Mouse (Mus musculus) brain, embryonic 18.5 days (tissue): ENCODE data around the gene Kbtbd13.

ENCODE experiments used
- DNase-seq: peaks from one replicate; pipeline ENCODE4 v3.0.0-alpha.2; 2012; ENCODE audit warnings: low read depth, low spot score

Gene Kbtbd13

DNA sequence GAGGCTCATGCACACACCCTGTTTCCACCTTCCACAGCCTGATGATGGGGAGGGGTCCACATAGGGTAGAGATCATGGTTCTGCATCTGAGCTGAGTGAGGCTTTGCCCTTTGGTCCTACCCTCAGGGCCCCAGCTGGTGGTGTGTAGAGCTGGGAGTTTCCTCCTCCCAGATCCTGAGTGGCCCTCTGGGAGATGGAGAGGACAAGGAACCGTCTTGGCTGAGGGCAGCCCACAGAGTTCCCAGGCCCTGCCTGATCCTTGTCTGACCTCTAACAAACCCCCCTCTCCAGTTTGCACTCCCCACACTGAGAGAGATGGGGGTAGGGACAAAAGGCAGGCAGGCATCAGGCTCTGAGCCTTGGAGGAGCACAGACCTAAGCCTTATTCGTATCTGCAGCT lies 2.9 kb upstream of the Kbtbd13 start:
- no peak for DNase-seq

DNA sequence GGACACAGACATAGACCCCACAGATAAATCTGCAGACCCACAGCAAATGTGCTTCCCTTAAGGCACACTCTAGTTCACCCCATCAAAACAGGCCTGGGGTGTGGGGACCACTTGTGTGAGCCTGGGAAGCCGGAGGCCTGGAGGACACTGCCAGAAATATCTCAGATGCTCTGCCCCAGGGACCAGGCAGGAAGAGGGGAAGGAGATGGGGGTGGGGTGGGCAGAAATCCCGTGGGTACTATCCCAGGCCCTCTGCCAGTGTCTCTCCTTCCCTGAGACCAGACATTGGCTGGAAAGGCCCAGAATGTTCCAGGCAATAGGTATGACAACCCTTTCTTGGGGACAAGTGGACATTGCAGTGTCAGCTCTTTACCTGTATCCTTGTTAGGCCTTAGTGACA lies 2.2 kb upstream of the Kbtbd13 start:
- DNase-seq: no peak

DNA sequence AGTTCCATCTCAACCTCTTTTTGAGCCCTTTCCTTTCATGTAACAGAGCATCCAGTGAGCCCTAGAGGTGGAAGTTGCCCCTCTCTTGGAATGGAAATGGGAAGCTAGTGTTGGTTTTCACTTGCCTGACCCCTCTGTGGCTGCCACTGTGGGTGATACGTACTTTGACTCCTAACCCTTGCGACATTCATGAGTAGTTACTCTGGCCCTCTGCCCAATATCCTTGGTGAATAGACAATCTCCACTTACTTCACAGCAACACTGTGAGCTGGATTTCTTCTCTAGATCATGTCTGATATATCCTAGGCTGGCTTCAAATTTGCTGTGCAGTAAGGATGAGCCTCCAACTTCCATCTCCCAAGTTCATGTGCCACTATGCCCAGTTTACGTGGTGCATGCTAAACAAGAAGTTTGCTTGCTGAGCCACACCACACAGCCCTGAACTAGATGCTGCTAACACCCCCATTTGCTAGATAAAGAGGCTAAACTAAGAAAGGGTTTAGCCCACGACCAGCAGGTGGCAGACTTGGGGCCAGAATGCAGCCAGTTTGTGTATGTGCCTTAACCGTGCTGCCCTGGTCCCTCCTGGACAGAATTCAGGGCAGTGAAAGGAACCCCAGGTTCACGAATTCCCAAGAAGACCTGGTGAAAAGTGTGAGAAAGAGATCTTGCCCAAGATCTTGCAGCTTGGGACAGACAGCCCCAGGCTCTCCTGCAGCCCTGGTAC lies 1.3 kb upstream of the Kbtbd13 start:
- DNase-seq: no peak

DNA sequence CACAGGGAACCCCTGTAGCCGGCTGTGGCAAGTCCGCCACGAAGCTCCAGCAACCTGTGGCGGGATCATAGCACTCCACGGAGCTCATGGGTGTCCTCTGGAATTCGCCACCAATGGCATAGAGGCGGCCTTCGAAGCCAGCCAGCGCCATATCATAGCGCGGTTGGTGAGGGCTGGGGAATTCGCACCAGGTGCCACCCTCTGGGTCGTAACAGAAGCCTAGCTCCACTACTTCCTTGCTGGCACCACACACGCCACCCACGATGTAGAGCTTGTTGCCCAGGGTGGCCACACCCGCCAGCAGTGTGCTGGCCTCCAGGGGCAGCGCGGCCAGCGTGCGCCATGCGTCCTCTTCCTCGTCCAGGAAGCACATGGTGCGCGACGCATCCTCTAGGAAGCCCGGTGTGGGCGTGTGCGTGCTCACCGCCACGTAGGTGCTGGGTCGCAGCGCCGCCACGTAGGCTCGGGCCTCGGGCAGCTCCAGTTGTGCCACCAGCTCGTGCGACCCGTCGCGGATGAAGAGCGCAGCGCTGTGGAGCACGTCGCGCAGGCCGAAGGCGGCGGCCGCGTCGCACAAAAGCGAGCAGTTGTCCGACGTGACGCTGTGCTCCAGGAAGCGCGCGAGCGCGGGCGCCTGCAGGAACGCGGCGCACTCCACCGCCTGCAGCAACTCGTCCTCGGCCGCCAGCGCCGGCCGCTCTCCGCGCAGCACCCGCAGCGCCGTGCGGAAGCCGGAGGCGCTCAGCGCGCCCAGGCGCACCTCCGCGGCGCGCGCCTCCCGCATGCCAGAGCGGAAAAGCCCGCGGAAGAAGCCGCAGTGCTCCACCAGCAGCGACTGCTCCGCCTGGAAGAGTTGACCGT lies 470 bp downstream of the Kbtbd13 start:
- no peak for DNase-seq

DNA sequence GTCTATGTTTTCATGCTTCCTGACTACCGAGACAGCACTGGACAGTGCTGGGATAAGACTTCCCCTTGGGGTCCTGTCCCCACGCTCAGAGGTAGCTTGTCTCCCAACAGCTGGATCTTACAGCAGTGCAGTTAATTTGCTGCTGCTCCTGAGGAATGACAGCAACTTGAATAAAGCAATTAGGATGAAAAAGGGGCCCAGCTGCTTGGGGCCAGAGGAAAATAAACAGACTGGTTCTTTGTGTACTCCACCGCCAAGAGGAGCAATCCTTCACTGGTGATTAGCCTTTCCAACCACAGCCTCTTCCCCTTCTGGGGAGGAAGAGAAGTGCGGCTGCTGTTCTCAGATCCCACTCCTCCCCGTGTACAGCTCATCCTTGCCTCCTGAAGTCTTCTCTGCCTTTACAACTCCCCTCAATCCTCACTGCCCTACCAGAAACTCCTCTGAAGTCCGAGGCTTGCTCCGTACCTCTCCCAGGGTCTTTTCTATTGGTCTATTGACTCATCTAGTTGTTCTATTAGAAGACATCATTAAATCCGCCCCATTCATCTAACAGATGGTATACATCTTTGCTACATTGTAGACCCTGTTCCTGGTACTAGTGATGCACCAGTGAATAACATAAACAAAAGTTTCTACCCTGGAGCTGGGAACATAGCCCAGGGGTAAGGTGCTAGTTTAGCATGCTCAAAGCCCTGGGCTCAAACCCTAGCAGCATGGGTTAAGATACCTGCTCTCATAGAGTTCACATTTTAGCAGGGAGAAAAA lies 4.9 kb downstream of the Kbtbd13 start:
- DNase-seq: no peak

DNA sequence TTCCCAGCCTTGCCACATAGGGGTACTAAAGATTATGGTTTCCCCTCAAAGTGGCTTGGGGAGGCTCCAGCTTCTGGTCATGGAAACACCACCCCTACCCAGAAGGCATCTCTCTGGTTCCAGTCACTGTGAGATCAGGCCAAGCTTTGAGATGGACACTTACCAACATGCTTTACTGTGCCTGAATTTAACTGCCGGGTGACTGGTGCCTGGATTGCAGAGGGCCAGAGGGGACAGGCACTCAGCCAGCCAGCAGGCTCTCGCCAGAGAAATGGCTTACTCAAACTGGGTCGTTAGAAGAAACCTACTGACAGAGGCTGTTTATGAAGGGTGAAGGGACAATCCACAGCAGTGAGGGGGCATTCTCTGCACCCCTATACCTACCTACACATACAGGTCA lies 7.2 kb downstream of the Kbtbd13 start:
- DNase-seq: no peak

DNA sequence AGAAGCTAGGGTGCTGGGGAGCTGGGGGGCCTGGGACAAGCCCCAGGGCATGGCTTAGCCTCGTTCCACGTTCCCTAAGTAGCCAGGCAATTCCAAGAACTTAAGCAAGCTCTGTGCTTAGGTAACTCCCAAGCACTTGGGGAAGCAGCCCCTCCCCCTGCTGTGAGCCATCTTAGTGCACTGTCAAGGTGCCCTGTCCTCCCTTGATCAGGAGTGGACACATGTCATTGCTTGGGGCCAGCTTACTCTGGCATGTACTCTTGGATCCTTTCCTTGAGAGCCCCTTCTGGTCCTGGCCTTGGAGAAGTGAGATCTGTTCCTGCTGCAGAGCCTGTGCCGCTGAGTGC lies 8.7 kb downstream of the Kbtbd13 start:
- DNase-seq: no peak

DNA sequence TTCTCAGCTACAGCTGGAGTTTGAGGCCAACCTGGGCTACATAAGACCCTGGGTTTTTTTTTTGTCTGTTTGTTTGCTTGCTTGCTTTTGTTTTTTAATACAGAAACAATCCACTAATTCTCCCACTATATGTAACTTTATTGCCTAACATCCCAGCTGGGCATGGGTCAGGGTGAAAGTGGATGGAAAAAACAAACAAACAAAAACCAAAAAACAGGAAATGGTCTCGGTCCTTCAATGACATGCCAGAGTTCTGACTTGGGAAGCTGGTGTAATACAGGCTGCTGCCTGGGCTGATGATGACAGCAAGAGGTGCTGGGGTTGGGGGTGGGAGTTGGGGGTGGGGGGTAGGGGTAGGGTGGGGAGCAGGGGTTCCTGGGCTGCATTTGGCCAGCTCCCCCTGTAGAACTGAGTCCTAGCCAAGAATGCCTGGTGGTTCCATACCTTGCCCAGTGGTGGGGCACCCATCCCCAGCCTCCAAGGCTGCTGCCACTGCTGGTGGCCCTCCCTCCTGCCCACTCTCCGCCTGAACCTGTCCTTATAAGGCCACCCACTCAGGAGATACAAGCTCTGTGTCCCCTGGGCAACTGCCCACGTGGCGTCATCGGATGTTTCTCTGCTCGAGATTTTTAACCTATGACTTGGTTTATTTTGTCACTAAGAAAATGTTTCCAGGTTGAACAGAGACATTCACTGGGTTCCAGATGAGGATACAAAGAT lies 9.3 kb downstream of the Kbtbd13 start:
- DNase-seq: no peak

DNA sequence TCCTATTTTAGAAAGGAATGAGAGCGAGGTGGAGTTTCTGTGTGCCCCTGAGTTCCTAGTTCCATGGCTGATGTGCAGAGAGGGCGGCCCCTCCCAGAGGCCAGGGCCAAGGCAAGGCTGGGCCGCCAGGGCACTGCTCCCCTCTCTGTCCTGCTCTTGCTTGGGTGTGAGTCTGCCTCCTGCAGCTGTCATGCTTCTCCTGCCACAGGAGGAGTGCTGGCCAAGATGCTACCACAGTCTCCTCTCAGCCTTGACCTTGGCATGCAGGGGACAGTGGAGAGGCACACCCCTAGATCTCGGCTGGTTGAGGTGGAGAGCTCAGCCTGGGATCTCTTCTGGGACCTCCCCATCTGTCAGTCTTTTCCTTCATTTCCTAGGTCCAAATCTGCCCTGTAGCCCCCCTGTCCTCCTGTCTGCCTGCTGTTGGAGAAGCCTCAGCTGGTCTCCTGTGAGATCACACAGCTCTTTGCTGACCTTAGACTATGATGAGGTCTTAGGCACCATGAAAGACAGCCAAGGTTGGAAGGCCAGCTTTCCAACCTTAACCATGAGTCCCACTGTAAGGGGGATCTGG lies 10.3 kb downstream of the Kbtbd13 start:
- no peak for DNase-seq

DNA sequence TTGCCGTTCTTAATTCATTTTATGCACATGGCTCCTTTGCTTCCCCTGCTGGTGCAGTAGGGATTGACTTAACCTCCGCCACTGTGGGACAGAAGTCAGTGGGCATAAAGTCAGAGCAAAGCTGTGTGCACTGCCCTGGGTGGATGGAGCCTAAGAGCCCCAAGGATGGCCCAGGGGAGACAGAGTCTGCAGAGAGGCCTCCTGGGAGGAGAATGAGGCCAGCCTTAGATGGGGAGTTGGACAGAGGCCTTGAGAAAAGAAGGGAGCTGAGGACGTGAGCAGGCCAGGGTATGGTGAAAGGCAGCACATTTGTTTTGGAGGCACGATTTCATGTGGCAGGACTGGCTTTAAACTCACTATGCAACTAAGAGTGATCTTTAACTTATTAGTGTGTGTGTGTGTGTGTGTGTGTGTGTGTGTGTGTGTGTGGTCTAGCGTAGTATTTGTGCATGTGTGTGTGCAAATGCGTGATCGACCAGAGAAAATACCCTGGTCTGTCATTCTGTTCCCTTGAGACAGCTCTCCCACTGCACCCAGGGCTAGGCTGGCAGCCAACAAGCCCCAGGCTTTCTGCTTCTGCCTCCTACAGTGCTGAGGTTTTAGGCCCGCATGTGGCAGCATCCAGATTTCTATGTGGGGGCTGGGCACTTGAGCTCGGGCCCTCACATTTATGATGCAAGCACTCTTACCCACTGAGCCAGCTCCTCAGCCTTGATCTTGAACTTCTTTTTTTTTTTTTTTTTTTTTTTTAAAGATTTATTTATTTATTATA lies 16.1 kb downstream of the Kbtbd13 start:
- DNase-seq: no peak

DNA sequence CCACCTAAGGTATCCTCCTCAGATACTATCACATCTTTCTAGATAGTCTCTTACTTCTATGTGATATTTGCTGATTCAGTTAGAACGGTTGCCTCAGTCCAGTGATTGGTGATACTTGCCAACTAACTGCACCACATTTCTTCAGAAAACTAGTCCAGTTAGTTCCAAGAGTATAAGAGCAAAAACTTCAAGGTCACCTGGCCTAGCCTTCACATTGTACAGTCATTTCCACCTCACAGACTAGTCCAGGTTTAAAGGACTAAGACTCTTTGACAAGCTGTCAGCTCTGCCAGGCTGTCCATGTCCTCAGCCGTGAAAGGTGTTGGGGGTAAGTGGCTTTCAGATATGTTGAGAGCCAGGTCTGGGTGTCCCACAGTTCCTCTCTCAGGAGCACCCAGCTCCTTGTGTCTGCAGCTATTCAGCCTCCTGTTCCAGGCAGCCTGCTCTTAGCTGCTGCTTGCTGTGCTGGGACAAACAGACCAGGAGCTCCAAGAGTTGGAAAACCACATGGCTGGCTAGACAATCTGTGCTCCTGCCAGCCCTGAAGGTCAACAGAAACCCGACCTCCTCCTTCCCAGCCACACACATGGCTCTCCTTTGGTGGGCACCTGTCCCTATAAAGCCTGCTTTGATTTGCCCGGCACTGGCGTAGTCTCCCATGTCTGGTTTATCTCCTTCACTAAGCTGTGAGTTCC lies 16.8 kb downstream of the Kbtbd13 start:
- DNase-seq: no peak

DNA sequence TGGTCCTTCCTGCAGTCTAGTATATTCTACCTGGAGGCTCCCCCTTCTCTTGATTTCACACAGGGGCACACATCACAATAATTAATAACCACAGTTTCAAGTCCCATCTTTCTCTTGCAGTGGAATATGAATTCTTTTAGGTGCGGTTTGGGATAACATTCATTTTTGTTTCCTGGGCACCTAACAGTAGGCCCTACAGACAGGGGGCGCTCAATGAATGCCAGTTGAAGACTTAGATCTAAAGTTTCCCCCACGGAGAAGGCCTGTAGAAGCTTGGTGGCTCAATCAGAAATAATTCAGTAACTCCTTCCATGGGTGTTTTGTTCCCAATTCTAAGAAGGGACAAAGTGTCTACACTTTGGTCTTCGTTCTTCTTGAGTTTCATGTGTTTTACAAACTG lies 19.0 kb downstream of the Kbtbd13 start:
- no peak for DNase-seq

DNA sequence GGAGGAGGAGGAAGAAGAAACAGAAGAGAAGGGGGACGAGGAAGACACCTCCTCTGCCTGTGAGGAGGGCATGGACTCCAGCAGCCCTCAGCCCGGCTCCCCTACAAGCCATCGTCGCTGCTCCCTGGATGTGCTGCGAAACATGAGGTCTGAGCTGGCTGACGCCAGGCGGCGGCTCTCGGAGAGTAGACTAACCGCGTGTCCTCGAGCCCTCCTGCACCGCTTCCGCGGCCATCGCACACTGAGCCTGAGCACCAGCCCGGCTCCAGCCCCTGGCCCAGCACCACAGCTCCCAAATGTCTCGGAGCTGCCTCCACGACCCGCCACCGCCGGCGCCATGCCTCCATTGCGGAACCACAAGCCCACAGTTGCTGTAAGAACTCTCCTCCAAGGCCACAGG lies 19.7 kb downstream of the Kbtbd13 start:
- no peak for DNase-seq

DNA sequence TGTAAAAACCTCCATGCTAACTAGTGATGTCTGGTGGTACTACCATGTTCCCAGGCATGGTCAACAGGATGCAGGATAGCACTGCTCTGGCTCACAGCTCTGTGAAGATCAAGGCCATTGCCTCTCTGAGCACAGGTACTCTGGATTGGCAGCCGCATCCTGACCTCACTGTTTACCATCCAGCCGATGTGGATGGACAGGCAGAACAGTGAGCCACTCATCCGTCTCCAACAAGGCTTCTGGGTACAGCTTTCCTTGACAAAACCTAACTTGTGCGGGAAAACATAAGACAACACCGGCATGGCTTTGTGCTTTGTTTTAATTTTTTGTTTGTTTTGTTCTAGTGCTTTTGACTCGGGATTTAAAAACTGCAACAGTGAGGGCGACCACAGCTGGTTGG lies 25.7 kb downstream of the Kbtbd13 start:
- DNase-seq: no peak

DNA sequence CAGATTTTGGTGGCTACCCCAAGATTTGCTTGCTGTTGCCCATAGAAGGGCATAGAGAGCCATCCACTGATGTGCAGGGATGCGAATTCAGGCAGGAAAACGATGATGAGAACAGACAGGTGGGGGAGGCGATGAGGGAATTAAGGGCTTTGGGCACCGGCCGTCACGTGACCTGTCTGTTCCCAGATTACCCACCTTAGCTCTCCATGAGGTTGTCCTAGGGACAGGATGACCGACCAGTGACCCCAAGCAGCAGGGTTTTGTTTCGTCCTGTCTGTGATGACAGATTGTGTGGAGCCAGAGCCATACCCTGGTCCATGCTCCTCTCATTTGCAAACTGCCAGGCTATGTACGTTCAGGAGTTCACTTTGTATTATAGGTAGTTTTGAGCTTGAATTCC lies 27.8 kb downstream of the Kbtbd13 start:
- no peak for DNase-seq

DNA sequence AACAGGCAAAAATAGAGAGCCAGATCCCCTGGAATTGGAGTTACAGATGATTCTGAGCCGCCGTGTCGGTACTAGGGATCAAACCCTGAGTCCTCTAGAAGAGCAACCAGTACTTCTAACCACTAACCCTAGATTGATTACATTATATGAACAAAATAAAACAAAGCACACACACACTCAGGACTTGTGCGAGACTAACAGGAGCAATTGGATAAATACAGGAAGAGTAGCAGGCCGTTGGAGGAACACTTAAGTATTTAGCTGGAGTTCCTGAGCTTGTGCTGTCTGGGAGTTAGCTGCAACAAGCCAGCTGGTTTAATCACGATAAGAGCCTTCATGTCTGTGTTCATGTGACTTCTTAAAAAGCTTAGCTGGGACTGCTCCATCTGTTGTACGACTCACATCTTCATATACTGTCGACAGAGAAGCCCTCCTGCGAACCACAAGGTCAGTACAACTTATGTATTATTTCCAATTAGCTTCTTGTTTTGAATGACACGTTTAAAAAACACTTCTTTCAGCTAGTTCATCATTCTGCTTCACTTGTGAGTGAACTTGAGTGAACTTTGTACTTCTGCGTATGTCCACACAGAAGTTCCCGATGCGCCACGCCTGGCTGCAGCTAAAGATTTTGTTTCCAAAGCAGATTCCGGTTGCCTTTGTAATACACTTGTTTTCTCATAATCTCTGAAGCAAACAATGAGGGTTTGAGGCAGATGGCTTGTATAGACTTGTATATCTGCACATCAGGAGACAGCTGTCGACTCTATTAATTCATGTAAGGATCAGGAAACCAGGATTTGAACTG lies 30.6 kb downstream of the Kbtbd13 start, which contains the start of gene Ubap1l:
Gene Ubap1l, plus strand, starts transcription at position 401 of the 808 bp plus-strand sequence.
- DNase-seq: no peak

DNA sequence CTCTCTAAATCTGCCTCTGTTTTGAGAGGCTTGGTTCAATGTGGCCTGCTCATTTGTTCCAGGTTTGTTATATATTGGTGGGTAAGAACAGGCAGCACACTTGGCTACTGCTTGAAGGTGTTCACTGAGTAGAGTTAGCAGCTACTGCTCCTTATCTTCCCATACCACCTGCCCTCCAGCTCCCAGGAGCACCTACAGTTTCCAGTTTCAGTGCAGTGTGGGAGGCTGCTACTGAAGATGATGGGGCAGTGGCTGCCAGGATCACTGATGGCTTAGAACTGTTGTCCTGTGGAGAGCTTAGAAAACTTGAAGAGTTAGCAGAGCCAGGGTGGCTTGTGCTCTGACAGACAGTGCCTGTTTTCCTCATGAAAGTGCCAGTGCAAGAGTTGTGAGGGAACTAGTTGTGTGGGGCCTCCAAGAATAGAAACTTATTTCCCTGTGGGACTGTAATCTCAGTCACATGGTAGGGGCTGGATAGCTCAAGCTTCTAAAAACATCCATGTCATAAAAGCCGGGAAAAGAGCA lies 32.4 kb downstream of the Kbtbd13 start:
- DNase-seq: no peak

DNA sequence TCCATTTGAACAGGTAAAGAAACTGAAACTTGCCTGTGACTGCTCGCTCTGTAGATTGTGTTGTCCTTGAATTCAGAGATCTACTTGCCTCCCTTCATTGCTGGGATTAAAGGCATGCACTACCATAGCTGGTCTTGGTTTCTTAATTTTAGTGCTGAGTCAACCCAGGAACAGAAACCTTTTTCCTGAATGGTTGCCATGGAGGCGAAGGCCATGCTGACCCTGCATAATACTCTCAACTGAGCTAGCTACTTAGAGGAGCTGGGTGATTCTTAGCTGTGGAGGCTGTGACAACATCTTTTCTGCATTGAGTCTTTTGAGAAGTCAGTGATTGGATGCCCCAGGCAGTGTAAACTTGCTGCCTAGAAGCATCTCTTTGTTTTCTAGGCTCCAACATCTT lies 34.5 kb downstream of the Kbtbd13 start:
- no peak for DNase-seq

DNA sequence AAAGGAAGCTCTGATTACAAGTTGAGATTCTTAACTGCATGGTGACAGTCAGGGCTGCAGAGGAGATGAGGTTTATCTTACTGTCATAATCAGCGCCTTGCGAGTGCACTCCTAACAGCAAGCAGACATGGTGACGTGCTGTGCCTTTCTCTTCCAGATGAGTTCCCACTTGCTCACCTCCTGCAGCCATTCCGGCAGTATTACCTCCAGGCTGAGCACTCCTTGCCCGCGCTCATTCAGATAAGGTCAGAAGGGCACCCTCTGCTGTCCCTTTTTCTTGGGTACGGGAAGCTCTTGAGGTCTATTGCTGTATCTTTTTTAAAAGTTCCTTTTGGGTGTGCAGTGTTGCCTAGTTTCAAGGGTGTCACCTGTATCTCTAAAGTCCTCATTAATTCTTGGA lies 34.9 kb downstream of the Kbtbd13 start:
- no peak for DNase-seq
